Mouse (Mus musculus): ENCODE results near the gene AL607142.1. TPM values are rescaled to one million over a fixed set of nuclear protein-coding genes. Genes with fewer than 3 reads are reported as not detected.

AL607142.1 gene
- total and polyA plus RNA-seq, 3 experiments = not detected

GRCm38 (mm10) chr4:120089536-120089935 lies 24.7 kb downstream of the AL607142.1 start:
- H3K27me3 ChIP-seq (ENCODE audit: control insufficient read depth in 1 of 2, insufficient read depth in 2 of 2, low read length in 2 of 2) = no peaks in the 10 kb centered on the region
- no peak for DNase-seq (ENCODE audit: low read depth, low spot score)
- no peak overlapping the region for H3K27ac ChIP-seq (ENCODE audit: control insufficient read depth, low read depth, low read length)
- H3K4me1 ChIP-seq (ENCODE audit: control insufficient read depth in 1 of 2, insufficient read depth in 2 of 2, low read length in 2 of 2) = no peaks in the 10 kb centered on the region
- no peak overlapping the region for H3K4me3 ChIP-seq (ENCODE audit: control insufficient read depth in 1 of 2, insufficient read depth in 1 of 2, low read depth in 2 of 2, low read length in 2 of 2)
- no peaks in the 10 kb centered on the region for H3K79me2 ChIP-seq (ENCODE audit: control insufficient read depth, insufficient read depth, low read length, poor library complexity)
- no peaks in the 10 kb centered on the region for H3K36me3 ChIP-seq (ENCODE audit: control insufficient read depth in 1 of 2, insufficient read depth in 2 of 2, low read length in 2 of 2)
- no peaks in the 10 kb centered on the region for H3K9me3 ChIP-seq (replicated peaks; ENCODE audit: insufficient read depth, low read length)
- no peak overlapping the region for H3K9ac ChIP-seq (ENCODE audit: control insufficient read depth, low read depth, low read length, poor library complexity, severe bottlenecking)
- no peak for TF ChIP-seq ZMIZ1 (IDR thresholded peaks at IDR 0.05; ENCODE audit: low read depth, low read length)

DNA sequence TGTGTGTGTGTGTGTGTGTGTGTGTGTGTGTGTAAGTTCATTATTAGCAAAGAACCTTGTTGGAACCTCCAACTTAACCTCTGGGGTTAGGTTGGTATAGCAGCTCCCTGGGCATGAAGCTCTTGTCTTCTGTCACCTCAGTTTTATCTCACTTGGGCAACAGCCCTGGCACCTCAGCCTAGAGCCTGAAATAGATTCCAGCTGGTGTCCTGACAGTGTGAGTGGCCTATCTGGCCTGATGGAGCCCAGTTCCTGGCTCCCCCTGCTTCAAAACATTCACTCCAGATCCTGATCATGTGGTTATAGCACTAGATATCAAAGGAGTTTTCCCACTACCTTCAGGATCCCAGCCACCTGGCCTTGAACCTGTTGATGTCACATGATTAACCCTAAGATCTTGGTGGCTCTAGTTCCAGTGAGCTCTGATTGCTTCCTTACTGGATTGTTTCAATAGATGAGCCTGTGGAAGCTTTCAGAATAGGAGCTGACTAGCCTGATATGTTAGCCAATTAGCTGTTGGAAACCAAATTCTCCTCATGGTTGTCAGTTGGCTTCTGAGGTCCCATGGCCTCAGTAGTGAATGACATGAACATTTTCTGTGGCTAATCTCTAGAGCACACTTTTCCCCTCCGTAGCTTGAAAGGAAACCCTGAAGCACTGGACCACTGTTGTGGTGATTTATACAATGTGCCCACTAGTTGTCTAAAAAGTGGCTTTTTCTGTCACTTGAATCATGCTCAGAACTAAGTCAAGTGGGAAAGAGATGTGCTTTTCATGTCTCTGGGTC lies 27.4 kb downstream of the AL607142.1 start:
- Histone ChIP-seq H3K36me3 (ENCODE audit: control insufficient read depth in 1 of 2, insufficient read depth in 2 of 2, low read length in 2 of 2) (no peaks in the 10 kb centered on the region), H3K27ac (ENCODE audit: control insufficient read depth, low read depth, low read length) (no peak overlapping the region), H3K9ac (ENCODE audit: control insufficient read depth, low read depth, low read length, poor library complexity, severe bottlenecking) (no peak overlapping the region), H3K4me3 (ENCODE audit: control insufficient read depth in 1 of 2, insufficient read depth in 1 of 2, low read depth in 2 of 2, low read length in 2 of 2) (no peak overlapping the region), H3K9me3 (replicated peaks; ENCODE audit: insufficient read depth, low read length) (no peaks in the 10 kb centered on the region), H3K79me2 (ENCODE audit: control insufficient read depth, insufficient read depth, low read length, poor library complexity) (no peaks in the 10 kb centered on the region), H3K4me1 (ENCODE audit: control insufficient read depth in 1 of 2, insufficient read depth in 2 of 2, low read length in 2 of 2) (no peaks in the 10 kb centered on the region), H3K27me3 (ENCODE audit: control insufficient read depth in 1 of 2, insufficient read depth in 2 of 2, low read length in 2 of 2) (no peaks in the 10 kb centered on the region)
- TF ChIP-seq UBTF (IDR thresholded peaks at IDR 0.05; ENCODE audit: borderline replicate concordance, insufficient read depth, low read depth, low read length) (no peak), ZMIZ1 (IDR thresholded peaks at IDR 0.05; ENCODE audit: low read depth, low read length) (no peak), E2F4 (IDR thresholded peaks at IDR 0.05; ENCODE audit: borderline replicate concordance, low read depth, low read length) (no peak), MAX (IDR thresholded peaks at IDR 0.05; ENCODE audit: low read length) (no peak), GABPA (IDR thresholded peaks at IDR 0.05; ENCODE audit: low read depth, low read length) (no peak), MXI1 (IDR thresholded peaks at IDR 0.05; ENCODE audit: low read depth, low read length) (no peak), SIN3A (IDR thresholded peaks at IDR 0.05; ENCODE audit: low read length) (no peak), TAL1 (IDR thresholded peaks at IDR 0.05; ENCODE audit: low read length) (no peak), MAZ (IDR thresholded peaks at IDR 0.05; ENCODE audit: low read depth, low read length) (no peak), ZNF384 (IDR thresholded peaks at IDR 0.05; ENCODE audit: low read depth, low read length) (no peak), MAFK (IDR thresholded peaks at IDR 0.05; ENCODE audit: borderline replicate concordance, low read depth, low read length) (no peak), ELF1 (IDR thresholded peaks at IDR 0.05; ENCODE audit: low read depth, low read length) (no peak), RAD21 (IDR thresholded peaks at IDR 0.05; ENCODE audit: low read depth, low read length) (no peak), NELFE (IDR thresholded peaks at IDR 0.05; ENCODE audit: low read depth, low read length) (no peak), HCFC1 (IDR thresholded peaks at IDR 0.05; ENCODE audit: low read depth, low read length) (no peak)
- DNase-seq (ENCODE audit: low read depth, low spot score) = no peak

All from MEL (cell line).